In the genomic region with DNA sequence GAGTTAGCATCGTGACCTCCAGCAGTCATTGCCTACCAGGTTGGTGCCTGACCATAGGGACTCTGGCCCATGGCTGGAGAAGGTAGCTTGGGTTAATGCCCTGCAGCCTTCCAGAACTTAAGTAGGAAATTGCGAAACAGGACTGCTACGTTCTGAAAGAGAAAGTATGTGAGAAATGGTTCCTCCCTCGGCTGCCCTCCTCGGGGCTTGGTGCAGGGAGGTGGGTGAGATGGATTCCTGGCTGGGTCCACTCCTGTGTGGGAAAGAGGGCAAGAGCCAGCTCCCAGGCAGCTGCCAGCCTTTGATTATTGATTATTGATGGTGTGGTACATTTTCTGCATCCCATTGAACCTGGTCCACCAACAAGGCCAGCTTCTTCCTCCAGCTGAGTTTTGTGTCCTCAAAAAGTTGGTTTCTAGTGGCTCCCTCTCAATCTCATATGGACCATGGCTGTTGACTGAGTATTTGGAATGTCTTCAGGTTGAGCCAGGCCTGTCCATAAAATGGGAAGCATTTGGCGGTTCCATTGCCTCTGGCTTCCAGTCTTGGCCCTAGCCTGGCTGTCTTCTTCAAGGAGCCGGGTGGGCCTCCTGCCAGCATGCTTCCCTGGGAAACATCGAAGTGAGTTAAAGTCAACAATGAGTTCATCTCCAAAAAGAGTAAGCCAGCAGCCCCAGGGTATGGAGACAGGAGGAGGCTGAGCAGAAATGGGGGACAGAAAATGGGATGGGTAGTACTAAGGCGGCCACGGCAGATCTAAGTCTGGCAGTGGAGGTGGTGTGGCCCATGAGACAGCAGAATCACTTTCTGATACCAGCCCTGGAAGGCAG, we compare ENCODE assay signal across 8 mouse cellular contexts. TPM values are rescaled to one million over a fixed set of nuclear protein-coding genes. Genes with fewer than 3 reads are reported as not detected.
DNase-seq lines count a peak whose midpoint lies in the region; ATAC-seq and TF ChIP-seq lines count a peak whose summit lies in the region.

Gene Gnl2 (plus strand): TSS at position 780 of the 830 bp plus-strand sequence.

- H3K27me3 ChIP-seq in spleen, adult 2 months (ENCODE audit: control insufficient read depth, insufficient read depth, low read length) = no peaks in the 10 kb centered on the region
- H3K27me3 ChIP-seq in embryonic facial prominence, embryonic 15.5 days = peaks cover 16% of the 10 kb centered on the region
- H3K27me3 ChIP-seq in heart, embryonic 12.5 days (replicated peaks) = peaks cover 29% of the 10 kb centered on the region

- H3K4me1 ChIP-seq in spleen, adult 2 months (ENCODE audit: control insufficient read depth, insufficient read depth, insufficient read length) = no peaks in the 10 kb centered on the region
- peaks cover 16% of the 10 kb centered on the region; the same call in 1 of the 2 replicates for H3K4me1 ChIP-seq in embryonic facial prominence, embryonic 15.5 days
- H3K4me1 ChIP-seq in heart, embryonic 12.5 days (replicated peaks) = no peaks in the 10 kb centered on the region

- no peaks in the 10 kb centered on the region for H3K36me3 ChIP-seq in spleen, adult 2 months (ENCODE audit: control insufficient read depth, insufficient read depth, low read length)
- no peaks in the 10 kb centered on the region for H3K36me3 ChIP-seq in embryonic facial prominence, embryonic 15.5 days
- no peaks in the 10 kb centered on the region for H3K36me3 ChIP-seq in heart, embryonic 12.5 days

- H3K9me3 ChIP-seq in embryonic facial prominence, embryonic 15.5 days (replicated peaks) = no peaks in the 10 kb centered on the region
- no peaks in the 10 kb centered on the region for H3K9me3 ChIP-seq in heart, embryonic 12.5 days (replicated peaks)

- 57% methylated on average over 10 of the region's 10 CpGs for WGBS in spleen, adult 2 months
- 65% methylated on average over 10 of the region's 10 CpGs for WGBS in embryonic facial prominence, embryonic 15.5 days
- whole genome bisulfite sequencing in heart, embryonic 12.5 days = 77% methylated on average over 10 of the region's 10 CpGs

- no peak within 1 kb of the TSS for H3K4me3 ChIP-seq in spleen, adult 2 months (ENCODE audit: extremely low read depth, insufficient read depth, insufficient read length)
- no peak within 1 kb of the TSS for H3K4me3 ChIP-seq in embryonic facial prominence, embryonic 15.5 days (replicated peaks)
- no peak within 1 kb of the TSS for H3K4me3 ChIP-seq in heart, embryonic 12.5 days

- no peak for TF ChIP-seq CTCF in spleen, adult 2 months (IDR thresholded peaks at IDR 0.05; ENCODE audit: extremely low read depth, insufficient read depth, insufficient read length, insufficient replicate concordance)

- no peak within 1 kb of the TSS for H3K4me2 ChIP-seq in embryonic facial prominence, embryonic 15.5 days (replicated peaks)
- H3K4me2 ChIP-seq in heart, embryonic 12.5 days = no peak within 1 kb of the TSS

- TF ChIP-seq POLR2A in spleen, adult 2 months (IDR thresholded peaks at IDR 0.05; ENCODE audit: low read depth, low read length) = no peak

- DNase-seq in spleen, adult 2 months (ENCODE audit: low read depth in 1 of 2, low spot score in 2 of 2) = no peak
- no peak for DNase-seq in spleen, postnatal 10 days (ENCODE audit: low spot score in 2 of 2)
- DNase-seq in left cerebral cortex, postnatal 10 days (ENCODE audit: extremely low spot score in 1 of 2, low spot score in 2 of 2) = no peak
- no peak for DNase-seq in spleen, postnatal 4 days (ENCODE audit: low spot score in 2 of 2)
- no peak for DNase-seq in frontal cortex, postnatal 25 days (ENCODE audit: low spot score in 2 of 2)

- no peak within 1 kb of the TSS for H3K9ac ChIP-seq in embryonic facial prominence, embryonic 15.5 days
- no peak within 1 kb of the TSS for H3K9ac ChIP-seq in heart, embryonic 12.5 days

- intact Hi-C loops in left cerebral cortex, postnatal 10 days (cut with DNase I) = no loop called here

- ATAC-seq in embryonic facial prominence, embryonic 15.5 days (ENCODE audit: insufficient number of reproducible peaks, low FRiP score, low TSS enrichment, low read depth) = no peak
- no peak for ATAC-seq in heart, embryonic 12.5 days (ENCODE audit: insufficient number of reproducible peaks, low FRiP score)
- ATAC-seq in megakaryocyte, adult 5-6 weeks (ENCODE audit: poor library complexity, severe bottlenecking) = peak; percentile 96

- no peak within 1 kb of the TSS for H3K27ac ChIP-seq in spleen, adult 2 months (ENCODE audit: insufficient read depth, low read length)
- no peak within 1 kb of the TSS for H3K27ac ChIP-seq in embryonic facial prominence, embryonic 15.5 days (replicated peaks)
- no peak within 1 kb of the TSS for H3K27ac ChIP-seq in heart, embryonic 12.5 days (ENCODE audit: poor library complexity, severe bottlenecking)

RNA-seq across cellular contexts. Expression of gene Gnl2, which starts in this region (rescaled TPM):
- polyA plus RNA-seq in spleen, adult 2 months (2012; rRNA removed) = 10.3 and 11.1 TPM in 2 replicates
- polyA plus RNA-seq in embryonic facial prominence, embryonic 15.5 days (2015; fragmentation: Nextera tagmentation; extraction: Ambion mirVana) = 85.9 and 102 TPM in 2 replicates
- 66.0 and 67.3 TPM in 2 replicates for polyA plus RNA-seq in heart, embryonic 12.5 days (2016; fragmentation: Nextera tagmentation; extraction: Ambion mirVana)
- 10 to 100 TPM; 75.2 to 77.3 TPM for total RNA-seq in left cerebral cortex, postnatal 10 days (2021)
- total RNA-seq in megakaryocyte, adult 5-6 weeks (2015) = 30.6 and 36.1 TPM in 2 replicates
- total RNA-seq in megakaryocyte, adult 5-6 weeks (2017) = 61.7 and 64.0 TPM in 2 replicates
